Comparison of ENCODE assay signal across 8 mouse cellular contexts in the genomic region with DNA sequence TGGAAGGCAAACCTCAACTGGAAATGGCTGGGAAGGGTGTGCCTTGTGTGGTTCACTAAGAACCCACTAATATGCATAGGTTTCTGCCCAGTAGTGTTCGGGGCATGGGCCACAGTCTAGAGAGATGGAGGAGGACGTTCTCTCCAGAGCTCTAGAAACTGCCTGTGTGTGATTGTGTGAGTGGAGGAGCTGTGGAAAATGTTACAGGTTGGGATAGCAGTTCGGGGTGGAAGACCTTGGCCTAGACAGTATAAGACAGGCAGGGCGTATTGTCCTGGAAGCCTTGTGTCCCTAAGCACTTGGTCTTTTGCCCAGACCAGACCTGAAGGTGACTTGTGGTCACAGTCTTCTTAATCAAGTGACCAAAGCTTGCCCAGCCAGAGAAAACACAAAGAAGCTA. TPM values are rescaled to one million over a fixed set of nuclear protein-coding genes. Genes with fewer than 3 reads are reported as not detected.
A peak's percentile ranks its signal among the peaks of the same experiment; 100 is the strongest.
DNase-seq lines count a peak whose midpoint lies in the region; ATAC-seq and TF ChIP-seq lines count a peak whose summit lies in the region.

No protein-coding gene starts in this region.

- peak overlapping the region; percentile 100 for H3K27ac ChIP-seq in gastrocnemius, adult 2 months
- peak overlapping the region; percentile 70 for H3K27ac ChIP-seq in MEL (ENCODE audit: control insufficient read depth, low read depth, low read length)
- H3K27ac ChIP-seq in midbrain, embryonic 11.5 days (ENCODE audit: low read depth, low read length): no peak overlapping the region

- no peak for TF ChIP-seq EP300 in MEL (IDR thresholded peaks at IDR 0.05; ENCODE audit: low read depth in 1 of 2, low read length in 2 of 2)

- TF ChIP-seq POLR2A in MEL (IDR thresholded peaks at IDR 0.05; ENCODE audit: control insufficient read depth in 1 of 2, insufficient read depth in 1 of 2, low read depth in 1 of 2, low read length in 2 of 2, poor library complexity in 1 of 2): 0 out of 4 replicates have a peak, but pooled peaks of 1 of the 2 experiments have one; percentile 19

- H3K79me2 ChIP-seq in MEL (ENCODE audit: control insufficient read depth, insufficient read depth, low read length, poor library complexity): peaks cover 64% of the 10 kb centered on the region

- DNase-seq in gastrocnemius, adult 2 months: no peak
- DNase-seq in gastrocnemius, adult 8-10 months (ENCODE audit: low spot score in 2 of 2): no peak
- no peak for DNase-seq in MEL (ENCODE audit: low read depth, low spot score)
- DNase-seq in heart, postnatal 4 days: peak; percentile 25
- peak; percentile 87 for DNase-seq in midbrain, embryonic 11.5 days (ENCODE audit: low spot score, missing footprints)
- no peak for DNase-seq in right cerebral cortex, postnatal 36 days (ENCODE audit: low spot score in 2 of 2)
- DNase-seq in cerebellum, adult 18-20 months: no peak
- DNase-seq in urinary bladder, postnatal 4 days (ENCODE audit: low spot score in 2 of 2): no peak

- intact Hi-C loops in gastrocnemius, adult 2 months (cut with DNase I): loop anchor here (1.0 kb wide), 1 partner anchor 11 kb away; no protein-coding TSS in a partner anchor

- H3K4me3 ChIP-seq in gastrocnemius, adult 2 months: peak overlapping the region; percentile 91
- H3K4me3 ChIP-seq in MEL (ENCODE audit: control insufficient read depth in 1 of 2, insufficient read depth in 1 of 2, low read depth in 2 of 2, low read length in 2 of 2): peak overlapping the region; percentile 42 to 65
- peak overlapping the region; percentile 87 for H3K4me3 ChIP-seq in midbrain, embryonic 11.5 days (ENCODE audit: low read depth, low read length)

- no peak for TF ChIP-seq CTCF in gastrocnemius, adult 2 months (IDR thresholded peaks at IDR 0.05)
- no peak for TF ChIP-seq CTCF in MEL (IDR thresholded peaks at IDR 0.05 in 2 of 3, conservative IDR thresholded peaks at IDR 0.05 in 1 of 3; ENCODE audit: control insufficient read depth in 1 of 3, insufficient read depth in 1 of 3, low read depth in 2 of 3, low read length in 3 of 3, poor library complexity in 1 of 3, severe bottlenecking in 1 of 3)

- ATAC-seq in midbrain, embryonic 11.5 days (ENCODE audit: low FRiP score): no peak

- no peak for TF ChIP-seq RAD21 in MEL (IDR thresholded peaks at IDR 0.05; ENCODE audit: low read depth, low read length)

- H3K4me2 ChIP-seq in midbrain, embryonic 11.5 days: peak overlapping the region; percentile 97

- no peaks in the 10 kb centered on the region for H3K27me3 ChIP-seq in MEL (ENCODE audit: control insufficient read depth in 1 of 2, insufficient read depth in 2 of 2, low read length in 2 of 2)
- H3K27me3 ChIP-seq in midbrain, embryonic 11.5 days (ENCODE audit: control insufficient read depth, insufficient read depth, low read length): no peaks in the 10 kb centered on the region

- peaks cover 16 to 59% of the 10 kb centered on the region in 2 experiments for H3K4me1 ChIP-seq in MEL (ENCODE audit: control insufficient read depth in 1 of 2, insufficient read depth in 2 of 2, low read length in 2 of 2)
- peaks cover 30% of the 10 kb centered on the region for H3K4me1 ChIP-seq in midbrain, embryonic 11.5 days (ENCODE audit: control insufficient read depth, insufficient read depth, low read length)

- peaks cover 35 to 57% of the 10 kb centered on the region in 2 experiments for H3K36me3 ChIP-seq in MEL (ENCODE audit: control insufficient read depth in 1 of 2, insufficient read depth in 2 of 2, low read length in 2 of 2)
- H3K36me3 ChIP-seq in midbrain, embryonic 11.5 days (ENCODE audit: control insufficient read depth, insufficient read depth, low read length): peaks cover 40% of the 10 kb centered on the region

- no peaks in the 10 kb centered on the region for H3K9me3 ChIP-seq in MEL (replicated peaks; ENCODE audit: insufficient read depth, low read length)
- no peaks in the 10 kb centered on the region for H3K9me3 ChIP-seq in midbrain, embryonic 11.5 days (ENCODE audit: control insufficient read depth, low read length)

- peak overlapping the region; percentile 71 for H3K9ac ChIP-seq in MEL (ENCODE audit: control insufficient read depth, low read depth, low read length, poor library complexity, severe bottlenecking)
- peak overlapping the region; percentile 95 for H3K9ac ChIP-seq in midbrain, embryonic 11.5 days (ENCODE audit: low read length)

- WGBS in midbrain, embryonic 11.5 days: 79% methylated on average over 4 of the region's 4 CpGs

TF ChIP-seq in MEL, 35 proteins besides CTCF, POLR2A, EP300 and RAD21:
- TF ChIP-seq ZNF384 (IDR thresholded peaks at IDR 0.05; ENCODE audit: low read depth, low read length) (no peak), E2F4 (IDR thresholded peaks at IDR 0.05; ENCODE audit: borderline replicate concordance, low read depth, low read length) (no peak), POLR2AphosphoS2 (IDR thresholded peaks at IDR 0.05; ENCODE audit: low read length) (no peak), MAX (IDR thresholded peaks at IDR 0.05; ENCODE audit: low read length) (no peak), ZKSCAN1 (IDR thresholded peaks at IDR 0.05; ENCODE audit: low read depth, low read length) (no peak), MYB (IDR thresholded peaks at IDR 0.05; ENCODE audit: low read depth, low read length) (no peak), MAZ (IDR thresholded peaks at IDR 0.05; ENCODE audit: low read depth, low read length) (no peak), SIN3A (IDR thresholded peaks at IDR 0.05; ENCODE audit: low read length) (no peak), CHD1 (IDR thresholded peaks at IDR 0.05; ENCODE audit: low read depth, low read length) (no peak), UBTF (IDR thresholded peaks at IDR 0.05; ENCODE audit: borderline replicate concordance, insufficient read depth, low read depth, low read length) (no peak), MXI1 (IDR thresholded peaks at IDR 0.05; ENCODE audit: low read depth, low read length) (no peak), CHD2 (IDR thresholded peaks at IDR 0.05; ENCODE audit: low read length) (no peak), GABPA (IDR thresholded peaks at IDR 0.05; ENCODE audit: low read depth, low read length) (no peak), BHLHE40 (IDR thresholded peaks at IDR 0.05; ENCODE audit: borderline replicate concordance, low read depth, low read length) (no peak), TAL1 (IDR thresholded peaks at IDR 0.05; ENCODE audit: low read length) (no peak), ZC3H11A (IDR thresholded peaks at IDR 0.05; ENCODE audit: low read depth, low read length) (no peak), MAFK (IDR thresholded peaks at IDR 0.05; ENCODE audit: borderline replicate concordance, low read depth, low read length) (no peak), KAT2A (conservative IDR thresholded peaks at IDR 0.05; ENCODE audit: low read depth, low read length) (no peak), NELFE (IDR thresholded peaks at IDR 0.05; ENCODE audit: low read depth, low read length) (no peak)

RNA-seq across cellular contexts. Expression of a gene that starts 4.1 kb away (rescaled TPM):
- 100 to 1,000 TPM; 131 to 143 TPM for total RNA-seq in gastrocnemius, adult 2 months (2021)
- 100 to 1,000 TPM; 105 to 116 (median 109) TPM for total RNA-seq in gastrocnemius, adult 8-10 months (2022)
- 246 and 303 TPM in 2 replicates for total RNA-seq in MEL (2012; rRNA removed)
- 1,000 to 10,000 TPM in 1 of 2 experiments, 100 to 1,000 TPM in 1; 684 to 1,095 TPM for polyA plus RNA-seq in MEL (2012; ENCODE audit: insufficient read depth in 1 of 2, insufficient read length in 2 of 2, low read depth in 1 of 2, low replicate concordance in 2 of 2, missing spikeins in 1 of 2)
- 100 to 1,000 TPM; 549 to 557 TPM for total RNA-seq in heart, postnatal 4 days (2021)
- polyA plus RNA-seq in midbrain, embryonic 11.5 days (2014; fragmentation: Nextera tagmentation; extraction: Ambion mirVana): 331 and 342 TPM in 2 replicates

RNA-seq across cellular contexts. Expression of a gene that starts 12.6 kb away (rescaled TPM):
- 100 to 1,000 TPM; 173 to 338 TPM for total RNA-seq in gastrocnemius, adult 2 months (2021)
- total RNA-seq in gastrocnemius, adult 8-10 months (2022): 100 to 1,000 TPM; 222 to 343 (median 237) TPM
- 82.8 and 99.5 TPM in 2 replicates for total RNA-seq in MEL (2012; rRNA removed)
- polyA plus RNA-seq in MEL (2012; ENCODE audit: insufficient read depth in 1 of 2, insufficient read length in 2 of 2, low read depth in 1 of 2, low replicate concordance in 2 of 2, missing spikeins in 1 of 2): 10 to 100 TPM in 1 of 2 experiments, not detected in 1; 74.7 TPM
- 100 to 1,000 TPM; 647 to 783 TPM for total RNA-seq in heart, postnatal 4 days (2021)
- 80.5 and 81.7 TPM in 2 replicates for polyA plus RNA-seq in midbrain, embryonic 11.5 days (2014; fragmentation: Nextera tagmentation; extraction: Ambion mirVana)

RNA-seq across cellular contexts. Expression of a gene that starts 21.2 kb away (rescaled TPM):
- total RNA-seq in gastrocnemius, adult 2 months (2021): 1 to 10 TPM; 2.6 to 7.3 TPM
- total RNA-seq in gastrocnemius, adult 8-10 months (2022): 1 to 10 TPM in 3 of 4 experiments, under 1 TPM in 1; 0.58 to 1.6 (median 1.4) TPM
- total RNA-seq in MEL (2012; rRNA removed): 1.5 and 2.1 TPM in 2 replicates
- polyA plus RNA-seq in MEL (2012; ENCODE audit: insufficient read depth in 1 of 2, insufficient read length in 2 of 2, low read depth in 1 of 2, low replicate concordance in 2 of 2, missing spikeins in 1 of 2): 1 to 10 TPM in 1 of 2 experiments, not detected in 1; 5.1 TPM
- 10 to 100 TPM; 17.8 to 20.8 TPM for total RNA-seq in heart, postnatal 4 days (2021)
- 1.3 and 1.7 TPM in 2 replicates for polyA plus RNA-seq in midbrain, embryonic 11.5 days (2014; fragmentation: Nextera tagmentation; extraction: Ambion mirVana)

RNA-seq across cellular contexts. Expression of a gene that starts 23.7 kb away (rescaled TPM):
- under 1 TPM; 0.71 to 0.89 TPM for total RNA-seq in gastrocnemius, adult 2 months (2021)
- total RNA-seq in gastrocnemius, adult 8-10 months (2022): under 1 TPM in 3 of 4 experiments, not detected in 1; 0.27 to 0.70 (median 0.56) TPM
- 32.9 and 39.9 TPM in 2 replicates for total RNA-seq in MEL (2012; rRNA removed)
- polyA plus RNA-seq in MEL (2012; ENCODE audit: insufficient read depth in 1 of 2, insufficient read length in 2 of 2, low read depth in 1 of 2, low replicate concordance in 2 of 2, missing spikeins in 1 of 2): 10 to 100 TPM in 1 of 2 experiments, not detected in 1; 63.9 TPM
- 1 to 10 TPM; 1.1 to 1.8 TPM for total RNA-seq in heart, postnatal 4 days (2021)
- polyA plus RNA-seq in midbrain, embryonic 11.5 days (2014; fragmentation: Nextera tagmentation; extraction: Ambion mirVana): 1.9 and 2.5 TPM in 2 replicates

RNA-seq across cellular contexts. Expression of a gene that starts 45.1 kb away (rescaled TPM):
- 10 to 100 TPM; 27.1 to 31.3 TPM for total RNA-seq in gastrocnemius, adult 2 months (2021)
- 10 to 100 TPM; 28.5 to 34.2 (median 31.2) TPM for total RNA-seq in gastrocnemius, adult 8-10 months (2022)
- 30.7 and 32.9 TPM in 2 replicates for total RNA-seq in MEL (2012; rRNA removed)
- 10 to 100 TPM in 1 of 2 experiments, not detected in 1; 52.7 TPM for polyA plus RNA-seq in MEL (2012; ENCODE audit: insufficient read depth in 1 of 2, insufficient read length in 2 of 2, low read depth in 1 of 2, low replicate concordance in 2 of 2, missing spikeins in 1 of 2)
- total RNA-seq in heart, postnatal 4 days (2021): 10 to 100 TPM; 14.4 to 14.5 TPM
- 39.0 and 43.9 TPM in 2 replicates for polyA plus RNA-seq in midbrain, embryonic 11.5 days (2014; fragmentation: Nextera tagmentation; extraction: Ambion mirVana)

Comparison
In these comparisons a context has a peak if more than half of its experiments do, and no peak if none do; other contexts are left out.
1. DNase-seq: peak in heart, postnatal 4 days (single experiment) and midbrain, embryonic 11.5 days (single experiment); none in gastrocnemius, adult 2 months (single experiment), gastrocnemius, adult 8-10 months (0 of 2), MEL (single experiment), right cerebral cortex, postnatal 36 days (0 of 2), cerebellum, adult 18-20 months (0 of 2) and urinary bladder, postnatal 4 days (0 of 2).
2. Peak in every context shown above with its lines, with median percentiles within 50 percentile points of each other: H3K4me3 ChIP-seq.